Mouse (Mus musculus): ENCODE measurements at regions not wholly inside any gene's neighbourhood (a gene's known extent, or its start where the extent isn't known, plus 50 kb on each side); places are given as distances from the start of the nearest gene placed in this dataset.

GRCm38 (mm10) chr11:64889335-64890020, 89.4 kb upstream of the Elac2 start:
- Histone ChIP-seq H3K27ac (ENCODE audit: insufficient read depth, low read length) (no peak overlapping the region), H3K4me1 (ENCODE audit: control insufficient read depth, insufficient read depth, low read length) (no peaks in the 10 kb centered on the region), H3K4me3 (ENCODE audit: insufficient read depth, low read length) (no peak overlapping the region)
- TF ChIP-seq POLR2A (IDR thresholded peaks at IDR 0.05; ENCODE audit: extremely low read depth, insufficient read depth, low read length) = no peak
- TF ChIP-seq CTCF (IDR thresholded peaks at IDR 0.05; ENCODE audit: extremely low read depth, insufficient read depth, low read length) = no peak

DNA sequence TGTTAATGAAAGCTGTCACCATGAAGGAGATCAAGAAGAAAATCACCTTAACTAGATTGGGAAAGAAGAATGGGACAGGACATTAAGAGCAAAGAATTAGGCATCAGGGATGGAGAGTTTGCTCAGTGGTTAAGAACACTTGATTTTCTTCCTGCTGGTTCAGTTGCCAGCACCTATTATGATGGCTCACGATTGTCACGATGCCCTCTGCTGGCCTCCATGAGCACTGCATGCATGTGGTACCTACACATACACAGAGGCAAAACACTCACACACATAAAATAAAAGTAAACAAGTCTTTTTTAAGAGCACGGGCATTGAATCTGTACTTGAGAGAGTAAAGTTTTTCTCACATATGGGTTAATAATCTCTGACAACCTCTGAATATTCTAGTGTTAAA, 88.1 kb upstream of the Elac2 start:
- H3K4me3 ChIP-seq (ENCODE audit: insufficient read depth, low read length) = no peak overlapping the region
- no peak overlapping the region for H3K27ac ChIP-seq (ENCODE audit: insufficient read depth, low read length)
- TF ChIP-seq POLR2A (IDR thresholded peaks at IDR 0.05; ENCODE audit: extremely low read depth, insufficient read depth, low read length) (no peak), CTCF (IDR thresholded peaks at IDR 0.05; ENCODE audit: extremely low read depth, insufficient read depth, low read length) (peak; percentile 40)
- no peaks in the 10 kb centered on the region for H3K4me1 ChIP-seq (ENCODE audit: control insufficient read depth, insufficient read depth, low read length)

DNA sequence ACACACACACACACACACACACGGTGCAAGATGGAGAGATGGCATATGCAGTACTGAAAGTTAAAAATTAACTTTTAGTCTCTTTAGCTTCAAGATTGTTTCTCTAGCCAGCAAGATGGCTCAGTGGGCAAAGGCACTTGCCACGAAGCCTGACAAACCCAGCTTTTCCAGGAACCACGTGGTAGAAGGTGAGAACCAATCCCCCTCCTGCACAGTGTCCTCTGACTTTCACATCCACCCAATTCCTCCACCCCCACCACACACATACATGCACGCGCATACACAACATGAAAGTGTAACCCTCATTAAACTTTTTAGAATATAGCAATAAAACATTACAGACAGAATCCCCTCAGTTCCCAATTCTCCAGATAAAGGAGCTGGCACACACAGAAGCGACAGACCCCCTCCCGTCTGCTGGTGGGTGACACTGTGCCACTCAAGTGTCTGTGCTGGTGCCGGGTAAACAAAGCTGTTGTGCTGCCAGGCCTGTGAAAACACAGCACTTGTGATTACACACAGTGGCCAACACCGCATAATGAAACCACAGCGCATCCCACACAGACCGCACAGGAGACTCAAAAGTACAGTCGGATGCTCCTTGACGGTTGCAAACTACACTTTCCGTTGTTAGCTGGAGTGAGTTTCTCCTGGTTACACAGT, 82.9 kb upstream of the Elac2 start:
- Histone ChIP-seq H3K4me1 (ENCODE audit: control insufficient read depth, insufficient read depth, low read length) (no peaks in the 10 kb centered on the region), H3K27ac (ENCODE audit: insufficient read depth, low read length) (no peak overlapping the region), H3K4me3 (ENCODE audit: insufficient read depth, low read length) (no peak overlapping the region)
- TF ChIP-seq CTCF (IDR thresholded peaks at IDR 0.05; ENCODE audit: extremely low read depth, insufficient read depth, low read length) (no peak), POLR2A (IDR thresholded peaks at IDR 0.05; ENCODE audit: extremely low read depth, insufficient read depth, low read length) (no peak)

GRCm38 (mm10) chr11:64898758-64899586, 79.9 kb upstream of the Elac2 start:
- no peak overlapping the region for H3K4me3 ChIP-seq (ENCODE audit: insufficient read depth, low read length)
- no peak overlapping the region for H3K27ac ChIP-seq (ENCODE audit: insufficient read depth, low read length)
- TF ChIP-seq CTCF (IDR thresholded peaks at IDR 0.05; ENCODE audit: extremely low read depth, insufficient read depth, low read length) (peak; percentile 84), POLR2A (IDR thresholded peaks at IDR 0.05; ENCODE audit: extremely low read depth, insufficient read depth, low read length) (no peak)

GRCm38 (mm10) chr11:64899587-64900278, 79.1 kb upstream of the Elac2 start:
- Histone ChIP-seq H3K4me1 (ENCODE audit: control insufficient read depth, insufficient read depth, low read length) (no peaks in the 10 kb centered on the region), H3K4me3 (ENCODE audit: insufficient read depth, low read length) (no peak overlapping the region), H3K27ac (ENCODE audit: insufficient read depth, low read length) (no peak overlapping the region)
- no peak for TF ChIP-seq CTCF (IDR thresholded peaks at IDR 0.05; ENCODE audit: extremely low read depth, insufficient read depth, low read length)
- TF ChIP-seq POLR2A (IDR thresholded peaks at IDR 0.05; ENCODE audit: extremely low read depth, insufficient read depth, low read length) = no peak

More at GRCm38 (mm10) chr11:64898758-64899586, 79.9 kb upstream of the Elac2 start:
- H3K4me1 ChIP-seq (ENCODE audit: control insufficient read depth, insufficient read depth, low read length) = no peaks in the 10 kb centered on the region

DNA sequence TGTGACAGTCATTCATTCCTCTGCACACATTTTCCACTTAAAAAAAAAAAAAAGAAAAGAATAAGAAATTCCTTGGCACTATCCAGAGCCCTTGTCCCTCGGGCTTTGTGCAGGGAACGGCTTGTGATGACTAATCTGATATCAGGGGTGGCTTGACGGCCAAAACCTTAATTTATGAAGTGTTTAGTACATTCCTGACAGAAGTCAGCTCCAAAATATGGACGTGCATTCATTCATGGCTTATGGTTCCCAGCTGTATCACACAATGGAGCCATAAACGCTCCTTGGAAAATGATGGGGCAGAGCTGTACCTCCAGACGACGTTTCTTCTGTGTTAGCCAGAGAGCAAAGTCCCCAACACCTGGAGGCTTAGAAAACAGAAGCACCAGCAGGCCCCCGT, 62.1 kb upstream of the Elac2 start:
- Histone ChIP-seq H3K4me1 (ENCODE audit: control insufficient read depth, insufficient read depth, low read length) (no peaks in the 10 kb centered on the region), H3K27ac (ENCODE audit: insufficient read depth, low read length) (no peak overlapping the region), H3K4me3 (ENCODE audit: insufficient read depth, low read length) (no peak overlapping the region)
- TF ChIP-seq POLR2A (IDR thresholded peaks at IDR 0.05; ENCODE audit: extremely low read depth, insufficient read depth, low read length) (no peak), CTCF (IDR thresholded peaks at IDR 0.05; ENCODE audit: extremely low read depth, insufficient read depth, low read length) (no peak)

DNA sequence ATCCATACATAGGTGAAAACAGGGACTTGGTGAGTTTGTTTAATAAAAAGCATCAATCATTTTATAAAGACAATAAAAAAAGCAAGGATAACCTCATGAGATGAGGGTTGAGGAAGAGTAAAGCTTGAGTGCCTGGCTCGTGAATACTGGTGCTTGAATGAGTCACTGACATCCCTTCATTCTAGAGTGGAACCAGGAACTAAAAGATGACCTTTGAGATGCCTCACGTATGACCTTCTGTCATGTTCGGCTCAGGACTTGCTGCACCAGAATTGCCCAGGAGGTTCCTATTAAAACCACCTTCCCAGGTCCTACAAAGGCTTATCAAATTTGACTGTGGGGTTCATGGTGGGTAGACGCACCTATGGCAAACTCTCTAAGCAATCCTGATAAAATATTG, 61.5 kb upstream of the Elac2 start:
- Histone ChIP-seq H3K27ac (ENCODE audit: insufficient read depth, low read length) (no peak overlapping the region), H3K4me1 (ENCODE audit: control insufficient read depth, insufficient read depth, low read length) (no peaks in the 10 kb centered on the region), H3K4me3 (ENCODE audit: insufficient read depth, low read length) (no peak overlapping the region)
- TF ChIP-seq POLR2A (IDR thresholded peaks at IDR 0.05; ENCODE audit: extremely low read depth, insufficient read depth, low read length) = no peak
- TF ChIP-seq CTCF (IDR thresholded peaks at IDR 0.05; ENCODE audit: extremely low read depth, insufficient read depth, low read length) = no peak

DNA sequence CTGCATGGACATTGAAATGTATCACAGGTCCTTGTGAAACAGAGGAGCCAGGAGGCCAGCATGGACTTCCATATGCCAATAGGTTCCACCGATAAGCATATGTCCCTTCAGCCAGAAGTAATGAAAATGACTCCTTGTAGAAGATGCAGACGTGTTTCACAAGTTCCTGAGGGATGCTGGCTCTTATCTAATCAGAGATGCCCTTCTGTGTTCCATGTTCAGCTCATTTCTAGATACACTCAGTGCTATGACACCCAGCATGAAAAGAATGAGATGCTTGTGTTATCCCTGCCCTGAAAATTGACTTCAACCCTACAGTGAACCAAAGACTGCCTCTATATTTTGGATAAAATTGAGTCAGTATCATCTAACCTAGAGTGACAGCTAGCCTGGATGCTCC, 53.8 kb upstream of the Elac2 start:
- TF ChIP-seq POLR2A (IDR thresholded peaks at IDR 0.05; ENCODE audit: extremely low read depth, insufficient read depth, low read length) (no peak), CTCF (IDR thresholded peaks at IDR 0.05; ENCODE audit: extremely low read depth, insufficient read depth, low read length) (no peak)
- Histone ChIP-seq H3K27ac (ENCODE audit: insufficient read depth, low read length) (no peak overlapping the region), H3K4me1 (ENCODE audit: control insufficient read depth, insufficient read depth, low read length) (no peaks in the 10 kb centered on the region), H3K4me3 (ENCODE audit: insufficient read depth, low read length) (no peak overlapping the region)

- Histone ChIP-seq H3K4me1 (ENCODE audit: control insufficient read depth, insufficient read depth, low read length) (no peaks in the 10 kb centered on the region), H3K27ac (ENCODE audit: insufficient read depth, low read length) (no peak overlapping the region), H3K4me3 (ENCODE audit: insufficient read depth, low read length) (no peak overlapping the region)
- TF ChIP-seq CTCF (IDR thresholded peaks at IDR 0.05; ENCODE audit: extremely low read depth, insufficient read depth, low read length) (no peak), POLR2A (IDR thresholded peaks at IDR 0.05; ENCODE audit: extremely low read depth, insufficient read depth, low read length) (no peak)
These were observed 52.9 kb upstream of the Elac2 start for GRCm38 (mm10) chr11:64925970-64926369.

Data from cortical plate, adult 2 months (tissue).